Mouse (Mus musculus) natural killer cell, adult 2 months (primary cell): ENCODE data around the gene Kbtbd3.

ENCODE experiments used
- DNase-seq, 2 experiments: peaks; one replicate each; pipeline ENCODE4 v3.0.0; 2022; ENCODE audit warnings: low spot score in 2 of 2

Gene Kbtbd3

DNA sequence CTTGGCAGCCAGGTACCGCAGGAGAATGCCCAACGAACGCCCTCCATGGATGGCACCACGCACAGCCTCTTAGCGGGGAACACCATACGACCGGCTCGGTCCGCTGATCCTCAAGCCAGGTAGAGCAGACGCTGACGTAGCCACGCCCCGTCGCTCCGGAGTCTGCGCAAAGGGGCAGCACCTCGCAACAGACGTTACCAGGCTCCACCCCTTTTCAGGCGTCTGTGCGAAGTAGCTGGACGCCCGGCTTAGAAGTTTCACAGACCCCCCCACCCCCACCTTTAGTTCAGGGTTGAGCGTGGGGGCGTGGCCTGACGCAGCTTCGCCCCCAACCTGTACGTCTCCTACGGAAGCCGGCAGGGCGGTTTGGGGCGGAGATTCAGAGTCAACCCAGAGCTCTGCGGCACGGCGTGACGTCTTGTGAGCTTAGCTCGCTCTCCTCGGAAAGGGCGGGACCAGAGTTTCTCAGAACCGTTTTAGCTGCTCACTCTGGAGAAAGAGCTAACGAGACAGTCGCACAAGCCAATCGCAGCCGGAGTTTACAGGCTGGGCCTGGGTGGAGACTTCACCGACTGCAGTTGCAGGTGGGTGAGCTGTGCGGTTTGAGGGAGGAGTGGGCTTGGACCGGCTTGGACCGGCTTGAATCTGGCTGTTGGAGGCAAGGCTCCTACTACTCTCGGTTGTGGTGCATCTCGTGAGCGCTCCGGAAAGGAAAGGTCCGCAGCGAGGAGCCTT is at the start of gene Kbtbd3, which contains the start of gene Aasdhppt:
Gene Kbtbd3, plus strand, starts transcription at position 483 of the 735 bp plus-strand sequence.
Gene Aasdhppt, minus strand, starts transcription at position 121 of the 735 bp plus-strand sequence.
- peak; percentile 99 to 100 for DNase-seq

DNA sequence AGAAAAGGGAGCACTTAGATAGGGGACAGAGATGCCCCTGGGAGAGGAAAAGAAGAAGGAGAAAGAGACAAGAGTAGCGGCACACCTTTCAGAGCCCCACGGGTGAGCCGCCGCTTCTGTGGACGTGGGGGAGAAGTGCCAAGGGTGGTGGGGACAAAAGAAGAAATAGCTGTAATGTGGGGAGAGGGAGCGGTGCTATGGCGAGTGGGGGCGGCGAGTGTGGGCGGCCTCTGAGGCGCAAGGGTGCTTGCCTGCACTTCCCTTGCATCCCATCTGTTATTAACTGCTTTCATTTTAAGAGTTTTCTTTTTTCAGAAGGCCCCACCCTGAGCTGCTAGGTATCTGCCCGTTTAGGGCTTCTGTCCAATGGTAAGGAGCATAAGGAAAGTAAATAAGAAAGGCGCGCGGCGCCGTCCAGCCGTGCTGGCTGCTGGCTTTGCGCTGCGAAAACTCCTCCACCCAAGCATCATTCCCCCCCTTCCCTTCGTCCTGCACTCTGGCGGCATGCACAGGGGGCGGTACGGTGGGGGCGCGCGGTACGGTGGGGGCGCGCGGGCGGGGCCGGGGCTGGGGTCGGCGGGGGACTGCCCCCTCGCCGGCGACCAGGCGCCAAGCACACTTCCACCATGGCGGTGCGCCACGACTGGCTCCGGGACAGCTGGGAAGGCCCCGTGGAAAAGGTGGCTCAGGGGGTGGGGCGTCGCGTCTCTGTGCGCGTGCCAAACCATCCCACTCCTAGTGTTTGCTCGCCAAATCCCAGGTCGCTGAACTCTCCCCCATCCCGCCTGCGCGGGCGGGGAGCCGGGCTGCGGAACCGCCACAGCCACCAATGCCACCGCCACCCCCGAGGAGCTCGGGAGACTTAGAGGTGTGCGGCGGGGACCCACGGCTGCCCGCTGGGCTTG is 49.5 kb upstream of the Kbtbd3 start:
- DNase-seq = no peak

GRCm38 (mm10) chr9:4260746-4261090 is 48.9 kb upstream of the Kbtbd3 start:
- no peak for DNase-seq

- DNase-seq = no peak
Measured at GRCm38 (mm10) chr9:4266881-4267280, 42.8 kb upstream of the Kbtbd3 start.

- DNase-seq = no peak
Measured at GRCm38 (mm10) chr9:4283850-4284249, 25.8 kb upstream of the Kbtbd3 start.

- no peak for DNase-seq
Measured at GRCm38 (mm10) chr9:4300466-4300865, 9.2 kb upstream of the Kbtbd3 start.

DNA sequence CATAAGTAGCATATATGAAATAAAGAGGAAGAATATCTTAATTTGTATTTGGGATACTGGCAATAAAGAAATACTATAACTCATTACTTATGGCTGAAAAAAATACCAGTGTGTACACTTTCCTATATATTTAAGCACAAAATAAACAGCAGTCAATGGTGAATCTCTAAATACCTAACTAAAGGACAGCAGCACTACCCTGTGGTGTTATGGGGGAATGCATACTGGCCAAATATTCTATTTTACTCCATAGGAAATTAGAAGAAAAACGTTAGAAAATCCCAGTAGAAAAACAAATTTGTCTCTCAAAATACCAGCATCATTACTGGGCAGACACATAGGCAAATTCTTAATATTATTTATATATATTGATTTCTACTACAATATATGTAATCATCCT is 4.8 kb upstream of the Kbtbd3 start:
- DNase-seq = no peak

DNA sequence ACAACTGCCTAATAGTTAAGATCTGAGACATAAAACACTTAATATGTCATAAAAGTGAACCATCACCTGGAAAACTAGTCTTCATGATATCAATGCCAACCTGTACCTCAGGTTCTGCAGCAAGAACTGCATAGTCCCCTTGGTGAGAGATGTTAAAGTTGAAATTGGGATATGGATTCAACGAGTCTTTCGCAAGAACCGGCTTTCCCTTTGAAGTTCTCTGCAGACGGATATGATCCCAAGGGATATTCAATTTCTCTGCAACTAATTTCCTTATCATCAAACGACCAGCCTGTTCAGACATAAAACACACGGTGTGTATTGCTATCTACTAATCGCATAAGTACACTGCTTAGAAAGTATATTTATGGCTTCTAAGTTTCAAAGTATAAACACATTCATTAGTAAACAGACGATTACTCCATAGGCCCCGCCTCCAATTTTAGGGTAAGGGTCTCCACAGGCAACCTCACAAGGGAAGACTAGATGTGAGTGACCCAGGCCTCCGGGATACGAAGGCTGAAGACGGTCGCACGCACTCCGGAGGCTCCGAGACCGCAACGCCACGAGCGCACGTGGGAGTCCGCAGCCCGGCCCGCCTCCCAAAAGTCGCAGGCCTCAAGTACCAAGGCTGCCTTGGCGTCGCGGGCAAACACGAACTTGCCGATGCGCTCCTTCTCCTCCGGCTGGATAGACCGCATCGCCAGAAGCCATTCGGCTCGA is 844 bp upstream of the Kbtbd3 start:
- no peak for DNase-seq

- DNase-seq = no peak
Measured at GRCm38 (mm10) chr9:4310706-4311105, 1.1 kb downstream of the Kbtbd3 start.

DNA sequence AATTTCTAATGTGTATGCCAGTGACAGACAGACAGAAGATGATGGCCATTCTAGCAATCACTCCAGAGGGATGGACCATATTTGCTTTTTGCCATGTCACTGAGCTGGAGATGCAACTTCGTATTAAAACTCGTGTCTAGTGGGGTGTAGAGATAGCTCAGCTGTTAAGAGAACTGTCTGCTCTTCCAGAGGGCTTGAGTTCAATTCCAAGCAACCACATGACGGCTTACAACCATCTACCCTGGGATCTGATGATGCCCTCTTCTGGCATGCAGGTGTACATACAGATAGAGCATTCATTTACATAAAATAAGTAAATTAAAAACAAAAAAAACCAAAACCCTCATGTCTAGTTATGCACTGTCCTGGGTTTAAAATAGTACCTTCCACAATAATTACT is 1.5 kb downstream of the Kbtbd3 start:
- DNase-seq = no peak

DNA sequence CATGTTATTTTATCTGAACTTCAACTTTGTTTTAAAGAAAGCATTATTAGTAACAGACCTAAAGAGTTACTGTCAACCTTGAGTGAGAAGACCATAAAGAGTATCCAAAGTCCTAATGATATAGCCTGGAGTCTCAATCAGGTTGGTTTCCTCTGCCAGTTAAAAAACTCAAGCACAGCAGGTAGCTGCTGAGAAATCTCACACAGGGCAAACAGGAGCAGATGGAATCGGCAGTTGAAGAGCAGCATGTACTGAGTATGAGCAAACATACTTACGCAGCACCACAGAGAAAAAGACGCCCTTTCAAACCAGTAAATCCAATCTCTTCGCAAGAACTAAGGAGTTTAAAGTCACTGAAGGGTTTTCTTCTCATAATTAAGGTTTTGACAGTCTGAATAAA is 4.3 kb downstream of the Kbtbd3 start:
- DNase-seq = no peak

DNA sequence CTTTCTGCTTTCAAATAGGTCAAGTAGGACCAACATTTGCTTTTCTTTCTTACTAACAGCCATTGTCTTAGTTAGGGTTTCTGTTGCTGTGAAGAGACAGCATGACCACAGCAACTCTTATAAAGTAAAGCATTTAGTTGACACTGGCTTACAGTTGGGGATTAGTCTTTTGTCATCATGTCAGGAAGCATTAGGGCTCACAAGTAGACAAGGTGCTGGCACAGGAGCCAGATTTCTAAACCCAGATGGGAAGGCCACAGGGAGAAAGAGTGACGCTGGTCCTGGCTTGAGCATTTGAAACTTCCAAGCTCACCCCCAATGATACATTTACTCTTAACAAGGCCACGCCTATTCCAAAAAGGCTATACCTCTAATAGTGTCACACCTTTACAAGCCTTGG is 6.1 kb downstream of the Kbtbd3 start:
- DNase-seq = no peak

- DNase-seq = no peak
Measured at GRCm38 (mm10) chr9:4318939-4319721, 9.5 kb downstream of the Kbtbd3 start.

- DNase-seq = no peak
Measured at GRCm38 (mm10) chr9:4353163-4353562, 43.5 kb downstream of the Kbtbd3 start.

GRCm38 (mm10) chr9:4375828-4376639 is 66.4 kb downstream of the Kbtbd3 start, which contains the start of gene Msantd4:
Gene Msantd4, plus strand, starts transcription at chr9:4376562.
- DNase-seq = peak; percentile 91 to 92

- DNase-seq = no peak
Measured at GRCm38 (mm10) chr9:4376640-4377120, 67.0 kb downstream of the Kbtbd3 start.
